Mouse (Mus musculus) heart, adult 2 months (tissue): ENCODE measurements at regions not wholly inside any gene's neighbourhood (a gene's known extent, or its start where the extent isn't known, plus 50 kb on each side); places are given as distances from the start of the nearest gene placed in this dataset.

Source experiments
- DNase-seq, 2 experiments: peaks; one replicate each; pipeline ENCODE4 v3.0.0; 2021
- H3K27ac ChIP-seq: fragments of 200-600 bp; 2 replicates; pipeline ENCODE4 v1.8.1; 2022
- H3K27me3 ChIP-seq: fragments of 200-500 bp; 2 replicates; pipeline ENCODE4 v1.6.1; 2012; ENCODE audit warnings: mild to moderate bottlenecking, low read length, inconsistent platforms, mixed read lengths; ENCODE audit not compliant: control insufficient read depth, insufficient read depth
- H3K36me3 ChIP-seq: fragments of 200-500 bp; 2 replicates; pipeline ENCODE4 v1.6.1; 2012; ENCODE audit warnings: low read length, inconsistent platforms; ENCODE audit not compliant: control insufficient read depth, insufficient read depth
- H3K4me1 ChIP-seq: fragments of 200-500 bp; 2 replicates; pipeline ENCODE4 v1.6.1; 2011; ENCODE audit warnings: low read length; ENCODE audit not compliant: control insufficient read depth, insufficient read depth
- H3K4me3 ChIP-seq: fragments of 200-600 bp; 2 replicates; pipeline ENCODE4 v1.8.1; 2022
- H3K79me2 ChIP-seq: fragments of 200-500 bp; replicated peaks from 2 replicates; pipeline ENCODE4 v1.6.1; 2012; ENCODE audit warnings: mild to moderate bottlenecking, inconsistent platforms, low read length, moderate library complexity, mixed read lengths; ENCODE audit not compliant: control insufficient read depth, insufficient read depth
- H3K9ac ChIP-seq: fragments of 200-500 bp; 2 replicates; pipeline ENCODE4 v1.6.1; 2012; ENCODE audit warnings: low read depth, mild to moderate bottlenecking, control low read depth, inconsistent platforms, low read length, mixed read lengths
- CTCF ChIP-seq: fragments of 200-600 bp; IDR thresholded peaks from 2 replicates; pipeline ENCODE4 v1.8.1; 2022; ENCODE audit warnings: antibody characterized with exemption, mild to moderate bottlenecking, moderate library complexity
- EP300 ChIP-seq: fragments of 200-500 bp; IDR thresholded peaks from 2 replicates; pipeline ENCODE4 v1.6.1; 2011; ENCODE audit warnings: low read depth, low read length, control low read depth; ENCODE audit not compliant: insufficient read depth
- POLR2A ChIP-seq: fragments of 200-500 bp; IDR thresholded peaks from 2 replicates; pipeline ENCODE4 v1.6.1; 2011; ENCODE audit warnings: mild to moderate bottlenecking, low read depth, low read length, control low read depth; ENCODE audit not compliant: insufficient read depth
- WGBS: fragments of 180-500 bp; shearing (Covaris S2); methylation state at CpG from one replicate; pipeline ENCODE4 v1.1.7; 2018; 5-methylcytosine and 5-hydroxymethylcytosine counted together
- intact Hi-C: fragments of 180-260 bp; cut with DNase I; formaldehyde crosslinking; loops from one replicate; pipeline ENCODE4 v1.15.1; 2025

DNA sequence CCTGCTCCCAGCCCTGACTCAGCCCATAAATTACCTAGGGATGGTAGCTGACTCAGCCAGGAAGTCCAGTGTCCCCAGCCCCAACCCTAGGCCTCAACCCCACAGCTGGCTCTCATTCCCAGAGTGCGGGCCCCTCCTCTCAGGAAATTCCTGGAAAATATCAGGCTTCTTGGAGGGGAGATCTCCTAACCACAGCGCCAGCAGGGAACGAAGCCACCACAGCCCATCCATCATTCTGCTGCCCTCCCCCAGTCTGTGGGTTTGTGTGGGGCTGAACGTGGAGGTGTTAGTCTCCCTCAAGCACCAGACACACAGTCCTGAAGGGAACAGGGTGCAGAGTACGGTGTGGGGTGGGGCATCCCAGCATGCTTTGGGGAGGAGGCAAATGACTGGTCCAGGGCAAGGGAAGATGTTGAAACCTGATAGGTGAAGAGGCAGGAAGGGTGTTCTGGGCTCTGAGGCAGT lies 143.2 kb downstream of the Zfp36l2 start:
- 30% methylated on average over 5 of the region's 5 CpGs for WGBS
- Histone ChIP-seq H3K27me3 (no peaks in the 10 kb centered on the region), H3K79me2 (no peaks in the 10 kb centered on the region), H3K4me1 (peaks cover 7% of the 10 kb centered on the region), H3K36me3 (no peaks in the 10 kb centered on the region), H3K27ac (0 out of 2 replicates have a peak overlapping the region, but pooled peaks have one; percentile 17), H3K9ac (no peak overlapping the region), H3K4me3 (no peak overlapping the region)
- DNase-seq = peak in 1 of 2 experiments; percentile 44
- intact Hi-C loops = no loop called here
- no peak for TF ChIP-seq POLR2A
- TF ChIP-seq CTCF = no peak
- no peak for TF ChIP-seq EP300

DNA sequence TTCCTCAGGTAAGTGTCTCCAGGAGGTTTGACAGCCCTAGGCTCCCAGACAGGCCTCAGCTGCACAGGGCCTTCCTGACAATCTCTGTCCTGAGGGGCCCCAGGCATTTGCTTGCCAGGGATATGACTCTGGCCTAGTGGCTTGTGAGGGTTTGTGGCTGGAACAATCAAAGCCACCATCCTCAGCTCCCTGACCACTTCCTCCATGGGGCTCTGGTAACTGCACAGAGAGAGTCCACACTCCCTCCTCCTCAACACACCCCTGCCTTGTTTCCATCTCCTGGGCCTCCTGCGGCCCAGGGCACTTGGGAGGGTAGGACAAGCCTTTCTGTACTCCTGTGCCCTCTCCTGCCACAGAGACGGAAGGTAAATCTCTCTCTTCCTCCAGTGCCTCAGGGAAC lies 144.6 kb downstream of the Zfp36l2 start:
- Histone ChIP-seq H3K27ac (no peak overlapping the region), H3K9ac (no peak overlapping the region), H3K4me3 (no peak overlapping the region), H3K36me3 (no peaks in the 10 kb centered on the region), H3K4me1 (peaks cover 15% of the 10 kb centered on the region), H3K79me2 (no peaks in the 10 kb centered on the region), H3K27me3 (no peaks in the 10 kb centered on the region)
- intact Hi-C loops = no loop called here
- no peak for DNase-seq
- 88% methylated on average over 2 of the region's 2 CpGs for WGBS
- TF ChIP-seq EP300 (no peak), POLR2A (no peak), CTCF (no peak)

DNA sequence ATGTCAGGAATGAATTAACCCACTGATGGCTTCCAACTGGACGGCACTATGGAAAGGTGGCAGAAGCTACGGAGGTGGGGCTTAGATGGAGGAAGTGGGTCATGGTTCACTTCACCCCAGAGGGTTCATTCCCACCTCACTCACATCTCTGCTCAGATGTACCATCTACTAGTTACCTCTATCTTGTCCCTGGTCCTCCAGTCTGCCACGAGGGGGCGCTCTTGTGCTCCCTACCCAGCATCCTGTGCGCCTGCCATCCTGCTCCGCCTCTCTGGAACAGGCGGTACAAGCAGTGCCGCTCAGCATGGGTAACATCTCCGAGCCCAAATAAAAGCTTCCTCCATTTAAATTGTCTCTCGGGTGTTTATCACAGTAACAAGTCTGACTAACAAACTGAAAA lies 148.3 kb downstream of the Zfp36l2 start:
- TF ChIP-seq CTCF (peak; percentile 43), POLR2A (no peak)
- 90% methylated on average over 10 of the region's 10 CpGs for WGBS
- H3K79me2 ChIP-seq = no peaks in the 10 kb centered on the region
- H3K36me3 ChIP-seq = no peaks in the 10 kb centered on the region
- H3K4me1 ChIP-seq = peaks cover 20% of the 10 kb centered on the region
- intact Hi-C loops = loop anchor here (2.0 kb wide), 1 partner anchor 43 kb away; no protein-coding TSS in a partner anchor
- no peak for DNase-seq
- H3K27ac ChIP-seq = no peak overlapping the region
- H3K27me3 ChIP-seq = no peaks in the 10 kb centered on the region
- H3K9ac ChIP-seq = no peak overlapping the region
- no peak overlapping the region for H3K4me3 ChIP-seq

DNA sequence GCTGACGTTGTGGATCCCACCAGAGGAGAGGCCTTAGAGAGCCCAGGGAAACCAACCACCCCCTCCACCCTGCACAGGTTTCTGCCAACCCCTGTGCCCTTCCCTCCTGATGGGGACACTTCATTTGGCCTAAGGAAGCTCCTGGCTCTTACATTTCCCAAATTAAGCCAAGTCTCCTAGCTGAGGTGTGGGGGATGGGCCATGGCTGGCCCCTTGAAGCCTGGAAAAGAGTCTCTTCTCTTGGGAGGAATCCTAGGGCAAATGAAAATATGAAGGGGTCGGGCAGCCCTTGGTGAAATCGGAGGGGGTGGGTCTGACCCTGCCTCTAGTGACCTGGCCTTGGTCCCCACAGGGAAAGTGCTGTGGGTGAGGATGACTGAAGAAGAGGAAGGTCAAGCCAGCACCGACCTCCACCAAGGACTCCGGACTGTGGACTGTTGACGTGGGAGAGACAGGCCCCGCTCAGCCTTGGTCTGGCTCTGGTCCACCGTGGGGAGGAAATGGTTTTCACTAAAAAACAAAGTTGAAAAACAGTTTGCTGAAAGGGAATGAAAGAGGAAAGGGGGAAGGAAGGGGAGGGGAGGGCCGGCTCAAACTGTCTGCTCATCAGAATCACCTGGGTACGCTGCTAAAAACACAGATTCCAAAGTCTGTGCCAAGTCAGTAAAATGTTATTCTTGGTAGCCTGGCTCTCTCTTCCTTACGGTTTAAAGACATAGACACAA lies 150.0 kb downstream of the Zfp36l2 start:
- intact Hi-C loops = loop anchor here (2.0 kb wide), 1 partner anchor 45 kb away; no protein-coding TSS in a partner anchor
- Histone ChIP-seq H3K27ac (peak overlapping the region; percentile 52), H3K9ac (no peak overlapping the region), H3K36me3 (no peaks in the 10 kb centered on the region), H3K4me3 (no peak overlapping the region), H3K27me3 (no peaks in the 10 kb centered on the region), H3K79me2 (no peaks in the 10 kb centered on the region), H3K4me1 (peaks cover 20% of the 10 kb centered on the region)
- DNase-seq = peak; percentile 64 to 74
- WGBS = 16% methylated on average over 11 of the region's 11 CpGs
- 0 out of 2 replicates have a peak, but pooled peaks have one; percentile 12 for TF ChIP-seq POLR2A
- TF ChIP-seq CTCF = no peak
- no peak for TF ChIP-seq EP300

DNA sequence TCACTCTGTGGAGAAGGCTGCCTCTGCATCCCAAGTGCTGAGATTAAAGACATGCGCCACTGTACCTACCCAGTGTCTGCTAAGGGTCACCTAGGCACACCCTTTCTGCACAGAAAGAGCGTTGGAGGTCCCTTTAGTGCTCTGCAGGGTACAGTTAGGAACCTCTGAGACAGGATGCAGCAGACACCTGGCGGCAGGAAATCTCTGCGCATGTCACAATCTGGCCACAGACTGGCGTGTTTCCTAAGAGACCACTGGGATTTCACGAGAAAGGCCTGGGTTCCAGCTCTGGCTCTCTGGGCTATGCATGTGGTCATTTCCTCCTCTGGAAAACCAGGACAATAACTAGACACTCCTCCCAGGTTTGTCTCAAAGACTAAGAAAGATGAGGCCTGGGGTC lies 151.7 kb downstream of the Zfp36l2 start:
- Histone ChIP-seq H3K4me3 (no peak overlapping the region), H3K4me1 (peaks cover 23% of the 10 kb centered on the region), H3K27ac (peak overlapping the region; percentile 41; the same call in 1 of the 2 replicates), H3K79me2 (no peaks in the 10 kb centered on the region), H3K36me3 (no peaks in the 10 kb centered on the region), H3K27me3 (no peaks in the 10 kb centered on the region), H3K9ac (no peak overlapping the region)
- TF ChIP-seq POLR2A (no peak), EP300 (no peak), CTCF (peak; percentile 36)
- intact Hi-C loops = no loop called here
- no peak for DNase-seq
- 61% methylated on average over 6 of the region's 6 CpGs for WGBS

DNA sequence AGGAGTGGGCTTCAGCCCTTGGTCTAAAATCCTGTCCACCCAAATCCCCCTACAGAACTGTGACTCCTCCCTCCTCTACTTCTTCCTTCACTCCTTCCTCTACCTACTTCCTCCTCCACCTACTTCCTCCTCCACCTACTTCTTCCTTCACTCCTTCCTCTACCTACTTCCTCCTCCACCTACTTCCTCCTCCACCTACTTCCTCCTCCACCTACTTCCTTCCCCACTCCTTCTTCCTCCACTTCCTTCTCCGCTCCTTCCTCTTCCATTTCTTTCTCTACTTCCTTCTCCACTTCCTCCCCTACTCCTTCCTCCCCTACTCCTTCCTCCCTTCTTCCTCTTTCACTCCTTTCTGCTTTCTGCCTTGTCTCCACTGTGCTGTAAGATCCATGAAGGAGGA lies 152.9 kb downstream of the Zfp36l2 start:
- intact Hi-C loops = no loop called here
- Histone ChIP-seq H3K9ac (no peak overlapping the region), H3K4me1 (peaks cover 23% of the 10 kb centered on the region), H3K27ac (no peak overlapping the region; the same call in 1 of the 2 replicates), H3K4me3 (no peak overlapping the region), H3K79me2 (no peaks in the 10 kb centered on the region), H3K36me3 (no peaks in the 10 kb centered on the region), H3K27me3 (no peaks in the 10 kb centered on the region)
- DNase-seq = no peak
- 100% methylated on average over 1 of the region's 1 CpGs for WGBS
- no peak for TF ChIP-seq CTCF
- TF ChIP-seq POLR2A = no peak
